Mouse (Mus musculus): ENCODE measurements around the gene Olfr599. TPM values are rescaled to one million over a fixed set of nuclear protein-coding genes. Genes with fewer than 3 reads are reported as not detected.
"Not testable (repeated sequence)": the region's sequence is repeated elsewhere in the genome, so short reads cannot be mapped to it uniquely, and the experiment has no call there.

Olfr599 gene
- not detected in 2 replicates for polyA plus RNA-seq (2015; fragmentation: Nextera tagmentation; extraction: Ambion mirVana)

- Histone ChIP-seq H3K27ac (no peak within 1 kb of the TSS), H3K4me1 (replicated peaks) (no peaks in the 10 kb centered on the region), H3K9ac (no peak within 1 kb of the TSS), H3K27me3 (replicated peaks) (no peaks in the 10 kb centered on the region), H3K4me3 (replicated peaks) (no peak within 1 kb of the TSS), H3K4me2 (replicated peaks) (no peak within 1 kb of the TSS), H3K9me3 (no peaks in the 10 kb centered on the region), H3K36me3 (no peaks in the 10 kb centered on the region)
- ATAC-seq, result no peak
- WGBS, result 89% methylated on average over 1 of the region's 1 CpGs
Measured at GRCm38 (mm10) chr7:103335617-103336016, at the start of gene Olfr599. TSS of gene Olfr599 (plus strand) at chr7:103335917.

- H3K27me3 ChIP-seq (replicated peaks); H3K4me3 ChIP-seq (replicated peaks); H3K4me2 ChIP-seq (replicated peaks); H3K9me3 ChIP-seq; H3K4me1 ChIP-seq (replicated peaks); H3K9ac ChIP-seq; ATAC-seq; H3K27ac ChIP-seq; H3K36me3 ChIP-seq: not testable (repeated sequence)
- 91% methylated on average over 2 of the region's 2 CpGs for WGBS
Measured at GRCm38 (mm10) chr7:103305348-103305747, 30.4 kb upstream of the Olfr599 start, which contains the start of gene Olfr596. TSS of gene Olfr596 (plus strand) at chr7:103305648.

- not testable (repeated sequence) for H3K9me3 ChIP-seq; H3K27me3 ChIP-seq (replicated peaks); H3K4me3 ChIP-seq (replicated peaks); H3K4me1 ChIP-seq (replicated peaks); H3K9ac ChIP-seq; H3K4me2 ChIP-seq (replicated peaks); ATAC-seq; H3K27ac ChIP-seq; H3K36me3 ChIP-seq
- WGBS, result 81% methylated on average over 2 of the region's 2 CpGs
Measured at GRCm38 (mm10) chr7:103316015-103316414, 19.7 kb upstream of the Olfr599 start, which contains the start of gene Olfr597. TSS of gene Olfr597 (plus strand) at chr7:103316315.

DNA sequence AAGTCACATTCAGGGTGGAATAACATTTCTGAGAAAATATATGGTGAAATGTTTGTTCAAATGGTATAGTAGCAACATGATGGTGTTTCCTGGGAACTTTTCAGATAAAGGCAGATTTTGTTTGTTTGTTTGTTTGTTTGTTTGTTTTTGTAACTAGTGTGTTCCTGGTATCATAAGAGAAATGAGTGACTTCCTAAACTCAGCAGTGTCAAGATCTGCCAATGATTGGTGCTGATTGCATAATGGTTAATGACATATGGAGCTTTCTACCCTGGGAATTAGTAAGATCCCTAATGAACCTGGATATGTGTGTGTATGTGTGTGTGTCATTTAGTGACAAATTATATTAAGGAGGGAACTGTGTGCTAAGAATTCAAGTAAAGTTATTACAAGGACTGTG, 12.4 kb upstream of the Olfr599 start, which contains the start of gene Olfr598:
Gene Olfr598 (plus strand): TSS at position 301 of the 400 bp plus-strand sequence.
- no peak within 1 kb of the TSS for H3K4me3 ChIP-seq (replicated peaks)
- H3K4me1 ChIP-seq (replicated peaks), result no peaks in the 10 kb centered on the region
- H3K9ac ChIP-seq, result no peak within 1 kb of the TSS
- no peaks in the 10 kb centered on the region for H3K27me3 ChIP-seq (replicated peaks)
- ATAC-seq, result no peak
- no peak within 1 kb of the TSS for H3K4me2 ChIP-seq (replicated peaks)
- H3K36me3 ChIP-seq, result no peaks in the 10 kb centered on the region
- H3K27ac ChIP-seq, result no peak within 1 kb of the TSS
- no peaks in the 10 kb centered on the region for H3K9me3 ChIP-seq

- Histone ChIP-seq H3K4me1 (replicated peaks) (no peaks in the 10 kb centered on the region), H3K27ac (no peak within 1 kb of the TSS), H3K27me3 (replicated peaks) (no peaks in the 10 kb centered on the region), H3K9me3 (no peaks in the 10 kb centered on the region), H3K9ac (no peak within 1 kb of the TSS), H3K36me3 (no peaks in the 10 kb centered on the region), H3K4me3 (replicated peaks) (no peak within 1 kb of the TSS), H3K4me2 (replicated peaks) (no peak within 1 kb of the TSS)
- ATAC-seq, result no peak
Measured at GRCm38 (mm10) chr7:103349569-103349968, 13.9 kb downstream of the Olfr599 start, which contains the start of gene Olfr600. TSS of gene Olfr600 (minus strand) at chr7:103349669.

- 89% methylated on average over 1 of the region's 1 CpGs for WGBS
- ATAC-seq, result no peak
- Histone ChIP-seq H3K4me2 (replicated peaks) (no peak within 1 kb of the TSS), H3K4me3 (replicated peaks) (no peak within 1 kb of the TSS), H3K27ac (no peak within 1 kb of the TSS), H3K27me3 (replicated peaks) (no peaks in the 10 kb centered on the region), H3K9me3 (no peaks in the 10 kb centered on the region), H3K36me3 (no peaks in the 10 kb centered on the region), H3K9ac (no peak within 1 kb of the TSS), H3K4me1 (replicated peaks) (no peaks in the 10 kb centered on the region)
Measured at GRCm38 (mm10) chr7:103362555-103362954, 26.8 kb downstream of the Olfr599 start, which contains the start of gene Olfr601. TSS of gene Olfr601 (minus strand) at chr7:103362655.

GRCm38 (mm10) chr7:103386077-103386476, 50.4 kb downstream of the Olfr599 start, which contains the start of gene Olfr603:
TSS of gene Olfr603 (minus strand) at chr7:103386177.
- no peaks in the 10 kb centered on the region for H3K9me3 ChIP-seq
- H3K4me1 ChIP-seq (replicated peaks), result no peaks in the 10 kb centered on the region
- H3K36me3 ChIP-seq, result no peaks in the 10 kb centered on the region
- no peaks in the 10 kb centered on the region for H3K27me3 ChIP-seq (replicated peaks)
- H3K9ac ChIP-seq, result no peak within 1 kb of the TSS
- no peak within 1 kb of the TSS for H3K4me2 ChIP-seq (replicated peaks)
- H3K4me3 ChIP-seq (replicated peaks), result no peak within 1 kb of the TSS
- no peak within 1 kb of the TSS for H3K27ac ChIP-seq
- no peak for ATAC-seq

Other genes with a start within 250 kb of the Olfr599 start
- gene Olfr585, start 238.2 kb upstream of the Olfr599 start, polyA plus RNA-seq (2015; fragmentation: Nextera tagmentation; extraction: Ambion mirVana), result not detected in 2 replicates
- not detected in 2 replicates for gene Olfr586, start 210.3 kb upstream of the Olfr599 start, polyA plus RNA-seq (2015; fragmentation: Nextera tagmentation; extraction: Ambion mirVana)
- not detected in 2 replicates for gene Olfr588-ps1, start 195.0 kb upstream of the Olfr599 start, polyA plus RNA-seq (2015; fragmentation: Nextera tagmentation; extraction: Ambion mirVana)
- not detected in 2 replicates for gene Olfr589, start 179.6 kb upstream of the Olfr599 start, polyA plus RNA-seq (2015; fragmentation: Nextera tagmentation; extraction: Ambion mirVana)
- not detected in 2 replicates for gene Olfr591, start 157.6 kb upstream of the Olfr599 start, polyA plus RNA-seq (2015; fragmentation: Nextera tagmentation; extraction: Ambion mirVana)
- not detected in 2 replicates for gene Olfr592, start 151.1 kb upstream of the Olfr599 start, polyA plus RNA-seq (2015; fragmentation: Nextera tagmentation; extraction: Ambion mirVana)
- not detected in 2 replicates for gene Olfr593, start 124.1 kb upstream of the Olfr599 start, polyA plus RNA-seq (2015; fragmentation: Nextera tagmentation; extraction: Ambion mirVana)
- gene Olfr594, start 118.9 kb upstream of the Olfr599 start, polyA plus RNA-seq (2015; fragmentation: Nextera tagmentation; extraction: Ambion mirVana), result not detected in 2 replicates
- gene Usp17ld, start 83.4 kb upstream of the Olfr599 start, polyA plus RNA-seq (2015; fragmentation: Nextera tagmentation; extraction: Ambion mirVana), result not detected in 2 replicates
- not detected in 2 replicates for gene Olfr596, start 30.3 kb upstream of the Olfr599 start, polyA plus RNA-seq (2015; fragmentation: Nextera tagmentation; extraction: Ambion mirVana)
- not detected in 2 replicates for gene Olfr597, start 19.6 kb upstream of the Olfr599 start, polyA plus RNA-seq (2015; fragmentation: Nextera tagmentation; extraction: Ambion mirVana)
- gene Olfr598, start 12.3 kb upstream of the Olfr599 start, polyA plus RNA-seq (2015; fragmentation: Nextera tagmentation; extraction: Ambion mirVana), result not detected in 2 replicates
- not detected in 2 replicates for gene Olfr600, start 13.8 kb downstream of the Olfr599 start, polyA plus RNA-seq (2015; fragmentation: Nextera tagmentation; extraction: Ambion mirVana)
- gene Olfr601, start 26.7 kb downstream of the Olfr599 start, polyA plus RNA-seq (2015; fragmentation: Nextera tagmentation; extraction: Ambion mirVana), result not detected in 2 replicates
- not detected in 2 replicates for gene Olfr603, start 50.3 kb downstream of the Olfr599 start, polyA plus RNA-seq (2015; fragmentation: Nextera tagmentation; extraction: Ambion mirVana)
- not detected in 2 replicates for gene Usp17lc, start 79.2 kb downstream of the Olfr599 start, polyA plus RNA-seq (2015; fragmentation: Nextera tagmentation; extraction: Ambion mirVana)
- not detected in 2 replicates for gene Olfr605, start 109.5 kb downstream of the Olfr599 start, polyA plus RNA-seq (2015; fragmentation: Nextera tagmentation; extraction: Ambion mirVana)
- not detected in 2 replicates for gene Olfr606, start 113.1 kb downstream of the Olfr599 start, polyA plus RNA-seq (2015; fragmentation: Nextera tagmentation; extraction: Ambion mirVana)
- gene Olfr607, start 128.2 kb downstream of the Olfr599 start, polyA plus RNA-seq (2015; fragmentation: Nextera tagmentation; extraction: Ambion mirVana), result not detected in 2 replicates
- not detected in 2 replicates for gene Olfr608, start 134.0 kb downstream of the Olfr599 start, polyA plus RNA-seq (2015; fragmentation: Nextera tagmentation; extraction: Ambion mirVana)
- gene Olfr609, start 162.1 kb downstream of the Olfr599 start, polyA plus RNA-seq (2015; fragmentation: Nextera tagmentation; extraction: Ambion mirVana), result not detected in 2 replicates
- gene Olfr610, start 176.2 kb downstream of the Olfr599 start, polyA plus RNA-seq (2015; fragmentation: Nextera tagmentation; extraction: Ambion mirVana), result not detected in 2 replicates
- gene Olfr611, start 184.9 kb downstream of the Olfr599 start, polyA plus RNA-seq (2015; fragmentation: Nextera tagmentation; extraction: Ambion mirVana), result not detected in 2 replicates
- not detected in 2 replicates for gene Olfr612, start 206.8 kb downstream of the Olfr599 start, polyA plus RNA-seq (2015; fragmentation: Nextera tagmentation; extraction: Ambion mirVana)
- not detected in 2 replicates for gene Olfr613, start 212.2 kb downstream of the Olfr599 start, polyA plus RNA-seq (2015; fragmentation: Nextera tagmentation; extraction: Ambion mirVana)
- not detected in 2 replicates for gene Olfr615, start 220.2 kb downstream of the Olfr599 start, polyA plus RNA-seq (2015; fragmentation: Nextera tagmentation; extraction: Ambion mirVana)
- not detected in 2 replicates for gene Olfr616, start 233.2 kb downstream of the Olfr599 start, polyA plus RNA-seq (2015; fragmentation: Nextera tagmentation; extraction: Ambion mirVana)
- gene Olfr617, start 237.1 kb downstream of the Olfr599 start, polyA plus RNA-seq (2015; fragmentation: Nextera tagmentation; extraction: Ambion mirVana), result not detected in 2 replicates